Mouse (Mus musculus) activated CD4-positive, CD25-positive, alpha-beta regulatory T cell, adult 4 months (primary cell): ENCODE measurements at regions not wholly inside any gene's neighbourhood (a gene's known extent, or its start where the extent isn't known, plus 50 kb on each side); places are given as distances from the start of the nearest gene placed in this dataset.

Experiments
- ATAC-seq: one replicate; pipeline ENCODE4 v1.8.0; 2017

DNA sequence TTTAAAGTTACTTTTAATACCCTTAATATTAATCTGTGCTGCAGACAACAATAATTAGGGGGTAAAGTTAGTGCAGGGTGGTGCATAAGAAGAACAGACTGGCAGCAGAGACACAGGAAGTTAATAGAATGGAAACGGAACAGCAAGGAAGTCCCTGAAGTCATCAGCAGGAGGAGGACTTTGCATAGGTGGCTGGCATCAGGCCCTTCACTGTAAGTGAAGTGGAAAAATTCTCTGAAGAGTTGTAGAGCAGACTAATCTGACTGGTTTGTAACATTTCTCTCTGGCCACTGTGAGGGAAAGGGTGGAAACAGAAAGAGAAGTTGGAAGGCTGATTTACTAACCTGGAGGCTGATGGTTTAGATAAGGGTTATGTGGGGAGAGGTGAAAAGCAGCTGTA lies 195.5 kb upstream of the Prdm1 start:
- peak; percentile 54 for ATAC-seq

GRCm38 (mm10) chr10:44723321-44723720 lies 195.0 kb upstream of the Prdm1 start:
- no peak for ATAC-seq

GRCm38 (mm10) chr10:44721670-44722069 lies 193.4 kb upstream of the Prdm1 start:
- ATAC-seq = no peak

- ATAC-seq = no peak
Measured at GRCm38 (mm10) chr10:44716612-44717011, 188.3 kb upstream of the Prdm1 start.

DNA sequence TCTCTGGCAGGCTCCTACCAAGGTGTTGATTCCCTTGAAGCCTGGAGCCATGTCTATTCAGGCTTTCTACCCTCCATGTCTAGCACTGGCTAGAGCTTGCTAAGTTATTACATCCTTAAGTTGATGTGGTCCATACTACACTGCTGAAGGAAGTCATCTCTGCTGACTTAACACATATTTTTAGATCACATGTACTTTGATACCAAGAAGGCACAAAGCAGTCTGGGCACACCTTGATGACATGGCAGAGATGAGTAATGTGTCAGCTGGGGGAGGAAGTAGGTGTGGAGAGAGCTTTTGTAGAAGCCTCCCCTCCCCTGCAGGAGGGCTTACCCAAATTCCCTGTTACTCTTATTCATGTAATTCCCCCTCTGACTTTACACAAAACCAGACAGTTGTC lies 187.6 kb upstream of the Prdm1 start:
- peak; percentile 14 for ATAC-seq

DNA sequence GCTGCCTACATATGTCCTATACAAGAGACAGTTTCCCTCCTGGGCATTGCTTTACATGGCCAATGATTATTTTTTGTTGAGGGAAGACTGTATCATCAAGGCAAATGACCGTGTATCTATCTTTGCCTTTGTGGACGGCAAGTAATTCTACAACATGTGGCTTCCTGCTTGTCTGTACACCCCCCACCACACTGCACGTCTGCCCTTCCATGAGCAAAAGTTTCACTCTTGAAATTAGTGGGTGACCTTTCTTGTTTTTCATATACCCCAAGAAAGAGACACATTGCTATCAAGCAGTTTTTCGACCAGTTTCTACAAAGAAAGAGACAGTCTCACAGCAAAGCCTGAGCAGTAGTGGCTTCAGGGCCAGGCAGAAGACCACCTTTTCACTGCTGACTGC lies 180.5 kb upstream of the Prdm1 start:
- ATAC-seq = peak; percentile 56

DNA sequence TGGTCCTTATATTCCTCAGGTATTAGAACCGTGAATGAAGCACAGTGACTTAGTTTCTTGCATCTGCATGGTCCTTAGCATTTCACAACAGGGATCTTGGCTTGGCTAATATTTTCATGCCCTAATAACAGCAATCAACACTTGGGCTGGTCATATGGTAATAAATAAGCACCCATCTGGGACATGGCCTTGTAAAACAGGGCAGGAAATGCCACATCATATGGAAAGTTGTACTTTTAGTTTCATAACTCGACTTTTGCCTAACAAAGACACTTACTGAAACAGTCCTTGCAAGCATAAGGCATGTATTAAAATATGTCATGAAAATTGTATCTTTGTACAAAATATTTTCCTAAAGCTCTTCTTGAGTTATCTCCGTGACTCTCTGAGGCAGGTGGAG lies 175.8 kb upstream of the Prdm1 start:
- ATAC-seq = peak; percentile 69

DNA sequence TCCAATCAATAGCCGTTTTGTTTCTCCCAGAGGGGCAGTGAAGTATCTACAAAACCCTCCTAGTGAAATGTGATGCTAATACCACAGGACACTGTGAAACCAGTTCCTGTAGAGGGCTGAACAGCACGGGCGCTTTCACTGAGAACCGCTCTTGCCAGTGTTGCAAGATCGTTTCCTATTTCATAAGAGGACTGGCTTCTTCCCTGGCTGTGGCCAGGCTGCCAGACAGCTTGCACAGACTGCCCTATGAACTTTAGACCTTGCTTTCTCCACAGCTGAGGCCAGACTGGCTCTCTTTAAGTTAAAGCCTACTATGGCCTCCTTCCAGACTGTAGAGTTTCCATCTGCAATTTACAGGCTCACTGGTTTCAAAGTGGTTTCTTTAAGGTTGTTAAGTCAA lies 173.8 kb upstream of the Prdm1 start:
- no peak for ATAC-seq

GRCm38 (mm10) chr10:44699988-44700537 lies 171.8 kb upstream of the Prdm1 start:
- ATAC-seq = no peak

DNA sequence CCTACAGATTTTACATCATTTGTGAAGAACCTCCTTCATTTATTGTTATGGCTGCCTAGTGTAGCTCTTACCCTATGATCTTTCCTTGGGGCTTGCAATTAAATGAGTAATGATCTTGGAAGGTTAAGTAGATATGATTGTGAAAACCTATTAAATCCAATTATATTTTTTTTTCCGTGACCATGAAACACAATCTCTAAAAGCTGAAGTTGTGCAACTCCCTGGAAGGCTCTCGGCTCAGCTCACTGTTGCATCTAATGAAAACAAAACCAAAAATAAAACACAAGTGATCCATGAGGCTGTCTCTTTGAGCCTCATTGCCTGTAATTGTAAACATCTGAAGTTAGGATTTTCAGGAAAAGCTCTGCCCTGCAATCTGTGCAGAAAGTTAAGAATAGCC lies 169.7 kb upstream of the Prdm1 start:
- ATAC-seq = no peak

- ATAC-seq = no peak
Measured at GRCm38 (mm10) chr10:44696973-44697372, 168.7 kb upstream of the Prdm1 start.

DNA sequence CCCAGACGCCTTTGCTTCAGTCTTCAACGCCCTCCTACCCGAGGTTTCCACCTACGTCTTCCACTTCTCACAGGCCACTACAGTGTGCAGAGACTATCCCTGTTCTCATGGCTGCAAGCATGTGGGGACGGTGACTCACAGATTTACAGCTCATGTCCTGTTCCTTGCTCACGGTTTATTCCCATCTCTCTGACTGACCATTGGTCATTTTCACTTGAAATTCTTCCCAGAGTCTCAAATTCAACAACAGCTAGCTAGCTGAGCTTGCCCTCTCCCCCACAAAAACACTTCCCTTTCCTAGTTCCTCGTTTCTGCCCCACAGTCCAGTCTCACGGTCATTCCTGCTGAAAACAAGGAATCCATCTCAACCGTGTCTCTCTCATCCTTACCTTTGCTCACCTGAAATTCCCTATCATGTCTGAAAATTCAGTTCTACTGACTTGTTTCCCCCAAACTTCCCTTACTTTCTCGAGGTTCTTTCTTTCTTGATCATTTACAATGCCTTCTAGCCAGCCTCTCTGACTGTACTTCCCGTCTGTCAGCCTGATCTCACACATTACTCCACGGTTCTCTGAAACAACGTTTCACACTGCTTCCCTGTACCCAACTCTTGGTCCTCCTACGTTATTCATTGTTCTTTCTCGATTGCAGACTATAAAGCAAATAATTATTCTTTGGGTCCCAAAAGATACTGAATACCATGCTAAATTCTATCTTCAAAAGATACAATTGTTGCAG lies 163.5 kb upstream of the Prdm1 start:
- ATAC-seq = no peak

- no peak for ATAC-seq
Measured at GRCm38 (mm10) chr10:44688555-44688954, 160.3 kb upstream of the Prdm1 start.

DNA sequence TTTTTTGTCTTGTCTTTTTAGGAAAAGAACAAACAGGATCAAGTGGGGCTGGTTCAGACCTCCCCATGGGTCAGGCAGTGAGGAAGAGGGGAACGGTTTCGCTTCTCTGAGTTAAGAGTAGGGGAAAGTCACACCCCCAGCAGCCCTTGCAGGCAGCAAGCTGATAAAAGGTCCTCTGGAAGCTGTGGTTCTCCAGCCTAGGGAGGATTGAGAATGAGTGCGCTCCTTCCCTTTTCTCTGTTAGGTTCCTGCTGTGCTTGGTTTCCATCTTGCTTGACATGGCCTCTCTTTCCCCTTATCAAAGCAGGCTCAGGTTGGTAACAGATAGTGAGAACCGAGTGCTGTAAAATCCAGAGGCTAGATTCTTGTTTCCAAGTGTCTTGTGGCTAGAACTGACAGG lies 157.8 kb upstream of the Prdm1 start:
- no peak for ATAC-seq

DNA sequence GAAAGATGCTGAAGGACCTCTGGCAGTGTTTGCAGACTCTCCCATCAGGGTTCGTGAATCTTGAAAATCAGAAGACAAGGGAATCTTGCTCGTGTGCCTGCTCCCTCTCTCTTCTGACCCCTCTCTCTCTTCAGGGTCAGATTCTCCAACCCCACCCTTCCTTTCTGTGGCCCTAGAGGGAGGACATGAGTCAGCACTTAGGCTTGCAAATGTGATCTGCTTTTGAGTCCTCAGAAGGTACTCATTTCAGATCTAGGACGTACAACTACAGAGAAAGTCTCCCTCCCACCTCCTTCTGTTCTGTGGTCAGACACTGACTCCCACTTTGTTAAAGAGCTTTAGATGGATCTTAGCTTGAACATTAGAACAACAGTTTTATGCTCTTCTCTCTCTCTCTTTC lies 156.9 kb upstream of the Prdm1 start:
- no peak for ATAC-seq

DNA sequence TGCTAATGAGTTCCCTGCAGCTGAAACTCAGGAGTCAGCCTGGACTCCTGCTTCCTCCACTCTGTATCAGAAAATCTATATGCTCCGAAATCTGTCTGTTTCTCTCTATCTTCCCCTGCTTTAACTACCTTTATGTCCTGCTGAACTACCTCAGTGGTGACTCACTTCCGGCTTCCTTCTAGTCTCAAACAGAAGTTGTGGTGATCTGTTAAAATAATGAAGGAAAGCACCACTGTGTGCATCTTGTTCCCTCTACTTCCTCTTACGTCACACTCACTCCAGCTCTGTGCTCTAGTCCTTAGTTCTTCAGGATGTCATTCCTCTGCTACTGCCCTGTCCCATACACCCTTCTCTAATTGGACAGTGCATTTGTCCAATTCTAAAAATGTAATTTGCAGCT lies 148.2 kb upstream of the Prdm1 start:
- ATAC-seq = peak; percentile 59

GRCm38 (mm10) chr10:44665509-44666144 lies 137.3 kb upstream of the Prdm1 start:
- ATAC-seq = no peak

- no peak for ATAC-seq
Measured at GRCm38 (mm10) chr10:44659499-44659898, 131.2 kb upstream of the Prdm1 start.

DNA sequence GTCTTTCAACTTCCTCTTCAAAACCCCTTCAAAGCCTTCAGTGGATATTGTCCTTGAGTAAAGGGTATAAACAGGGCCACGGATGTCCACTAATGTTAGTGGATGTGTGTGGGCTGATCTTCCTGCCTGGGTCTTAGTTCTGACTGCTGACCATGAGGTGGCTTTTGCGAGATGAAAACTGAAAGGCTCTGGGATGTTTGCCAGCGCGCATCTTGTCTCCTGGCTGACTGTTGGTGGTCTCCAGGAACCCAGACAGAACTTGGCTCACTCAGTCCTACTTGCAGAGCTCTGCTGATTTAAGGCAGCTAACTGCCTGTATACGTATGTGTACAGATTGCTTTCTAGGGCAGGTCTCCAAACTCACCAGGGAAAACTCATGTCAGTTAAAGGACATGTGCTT lies 125.5 kb upstream of the Prdm1 start:
- no peak for ATAC-seq

DNA sequence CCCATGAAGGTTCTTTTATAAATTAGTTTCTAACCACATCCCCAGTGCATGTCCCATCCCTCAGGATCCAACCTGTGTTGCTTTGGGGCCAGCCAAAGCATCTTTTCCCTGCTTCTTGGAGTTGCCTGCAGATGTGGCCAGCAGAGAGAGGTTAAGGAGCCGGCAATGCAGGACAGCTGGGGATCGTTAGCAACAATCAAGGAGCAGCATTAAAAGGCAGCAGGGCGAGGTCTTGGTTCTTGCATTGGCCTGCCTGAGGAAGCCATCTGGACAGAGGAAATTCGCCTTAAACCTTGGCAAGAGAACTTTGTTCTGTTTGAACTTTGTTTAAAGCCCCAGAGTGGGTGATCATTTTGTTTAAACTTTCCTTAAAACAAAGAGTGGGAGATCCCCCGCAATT lies 118.7 kb upstream of the Prdm1 start:
- ATAC-seq = no peak

- no peak for ATAC-seq
Measured at GRCm38 (mm10) chr10:44646615-44647014, 118.3 kb upstream of the Prdm1 start.

DNA sequence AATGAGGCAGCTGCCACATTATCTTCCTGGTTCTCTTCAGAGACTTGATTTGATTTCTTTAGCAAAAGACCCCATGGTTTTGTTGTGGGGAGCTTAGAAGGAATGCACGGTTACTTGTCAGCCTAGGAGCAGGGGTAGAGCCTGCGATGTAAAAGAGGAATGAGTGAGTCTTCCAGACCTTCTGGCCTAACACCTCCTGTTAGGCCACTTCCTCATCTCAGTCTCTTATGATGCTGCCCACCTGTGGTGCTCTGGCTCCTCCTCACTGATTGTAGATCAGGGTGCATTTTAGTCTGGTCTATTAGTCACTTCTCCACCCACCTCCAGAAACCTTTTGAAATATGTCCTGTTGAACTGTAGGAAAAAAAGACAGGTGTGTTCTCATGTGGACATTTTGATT lies 113.3 kb upstream of the Prdm1 start:
- ATAC-seq = no peak

DNA sequence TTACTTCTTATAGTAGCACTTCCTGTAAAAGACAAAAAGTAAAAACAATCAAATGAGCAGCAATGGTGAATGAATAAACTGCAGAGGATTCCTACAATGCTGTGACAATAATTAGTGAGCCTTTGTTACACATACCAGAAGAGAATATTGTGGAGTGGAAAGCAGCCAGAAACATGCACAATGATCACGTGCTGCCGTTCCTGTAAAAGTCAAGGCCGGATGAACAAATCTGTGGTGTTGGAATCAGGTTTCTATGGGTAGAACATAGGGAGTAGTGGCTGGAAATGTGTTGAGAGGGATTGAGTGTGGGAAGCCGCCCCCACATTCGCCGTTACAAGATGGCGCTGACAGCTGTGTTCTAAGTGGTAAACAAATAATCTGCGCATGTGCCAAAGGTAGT lies 112.3 kb upstream of the Prdm1 start:
- ATAC-seq = no peak

DNA sequence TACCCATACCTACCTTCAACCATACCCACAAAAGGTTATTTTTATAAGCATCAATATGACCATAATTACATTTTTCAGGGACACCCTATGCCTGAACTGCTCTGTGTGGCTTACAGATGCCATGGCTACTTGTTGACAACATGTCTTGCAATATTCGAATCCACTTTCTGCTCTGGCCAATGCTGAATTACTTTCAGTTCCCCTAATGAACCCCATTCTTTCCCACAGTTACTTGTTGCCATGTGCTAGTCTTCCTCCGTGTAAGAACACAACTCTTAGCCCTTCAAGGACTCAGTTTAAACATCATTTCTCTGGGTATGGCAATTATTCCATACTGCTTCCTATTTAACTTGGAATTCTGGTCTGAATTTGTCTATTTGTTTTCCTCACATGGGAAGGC lies 110.4 kb upstream of the Prdm1 start:
- ATAC-seq = no peak
